Mouse (Mus musculus): ENCODE results near the gene Pcare. TPM values are rescaled to one million over a fixed set of nuclear protein-coding genes. Genes with fewer than 3 reads are reported as not detected.
"Not testable (repeated sequence)": the region's sequence is repeated elsewhere in the genome, so short reads cannot be mapped to it uniquely, and the experiment has no call there.

Gene Pcare
- polyA plus RNA-seq, 1 experiment from 2014 or later = not detected

- H3K27me3 ChIP-seq = no peaks in the 10 kb centered on the region
- 78% methylated on average over 4 of the region's 4 CpGs for WGBS
- H3K4me2 ChIP-seq (replicated peaks) = no peak overlapping the region
- no peaks in the 10 kb centered on the region for H3K4me1 ChIP-seq
- no peaks in the 10 kb centered on the region for H3K36me3 ChIP-seq
- H3K27ac ChIP-seq = no peak overlapping the region
- H3K9me3 ChIP-seq = 0 out of 2 replicates have a peak, but pooled peaks cover 7% of the 10 kb centered on the region
- H3K9ac ChIP-seq = no peak overlapping the region
- no peak overlapping the region for H3K4me3 ChIP-seq
- ATAC-seq (ENCODE audit: insufficient number of reproducible peaks, insufficient read depth, low FRiP score, low TSS enrichment) = no peak
These were observed 22.6 kb upstream of the Pcare start for GRCm38 (mm10) chr17:71775279-71775678.

DNA sequence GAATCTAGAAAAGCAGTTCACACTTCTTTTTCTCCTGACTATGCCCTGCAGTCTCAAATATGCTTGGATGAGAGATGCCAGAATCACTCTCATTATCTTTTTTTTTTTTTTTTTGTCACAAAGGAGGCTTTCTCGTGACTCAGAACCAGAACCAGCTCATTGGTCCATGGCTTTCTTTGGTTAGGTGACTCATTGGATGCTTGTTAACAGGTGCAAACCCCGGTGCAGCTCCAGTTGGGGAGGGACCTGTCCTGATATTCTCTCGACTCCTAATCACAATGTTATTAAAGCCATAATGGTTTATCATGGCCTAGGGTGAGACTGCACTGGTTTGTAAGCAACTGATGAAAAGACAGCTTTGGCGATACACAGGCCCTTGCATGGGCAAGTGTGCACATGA is 21.5 kb upstream of the Pcare start:
- Histone ChIP-seq H3K4me1 (no peaks in the 10 kb centered on the region), H3K4me2 (replicated peaks) (no peak overlapping the region), H3K27ac (no peak overlapping the region), H3K36me3 (no peaks in the 10 kb centered on the region), H3K4me3 (no peak overlapping the region), H3K27me3 (no peaks in the 10 kb centered on the region), H3K9ac (no peak overlapping the region), H3K9me3 (0 out of 2 replicates have a peak, but pooled peaks cover 7% of the 10 kb centered on the region)
- no peak for ATAC-seq (ENCODE audit: insufficient number of reproducible peaks, insufficient read depth, low FRiP score, low TSS enrichment)
- WGBS = 73% methylated on average over 4 of the region's 4 CpGs

GRCm38 (mm10) chr17:71770696-71771095 is 18.0 kb upstream of the Pcare start:
- Histone ChIP-seq H3K27ac (no peak overlapping the region), H3K4me1 (no peaks in the 10 kb centered on the region), H3K4me2 (replicated peaks) (no peak overlapping the region), H3K4me3 (no peak overlapping the region), H3K9me3 (no peaks in the 10 kb centered on the region), H3K36me3 (no peaks in the 10 kb centered on the region), H3K27me3 (no peaks in the 10 kb centered on the region), H3K9ac (no peak overlapping the region)
- ATAC-seq (ENCODE audit: insufficient number of reproducible peaks, insufficient read depth, low FRiP score, low TSS enrichment) = no peak
- WGBS = 86% methylated on average over 3 of the region's 3 CpGs

- H3K9ac ChIP-seq = no peak overlapping the region
- no peak overlapping the region for H3K4me3 ChIP-seq
- no peaks in the 10 kb centered on the region for H3K36me3 ChIP-seq
- no peak for ATAC-seq (ENCODE audit: insufficient number of reproducible peaks, insufficient read depth, low FRiP score, low TSS enrichment)
- no peaks in the 10 kb centered on the region for H3K9me3 ChIP-seq
- H3K4me1 ChIP-seq = no peaks in the 10 kb centered on the region
- H3K27ac ChIP-seq = no peak overlapping the region
- no peak overlapping the region for H3K4me2 ChIP-seq (replicated peaks)
- H3K27me3 ChIP-seq = no peaks in the 10 kb centered on the region
- WGBS = 24% methylated on average over 6 of the region's 6 CpGs
These were observed 16.9 kb upstream of the Pcare start for GRCm38 (mm10) chr17:71769564-71769963.

- not testable (repeated sequence) for H3K9me3 ChIP-seq; H3K36me3 ChIP-seq; H3K4me3 ChIP-seq; H3K4me2 ChIP-seq (replicated peaks); ATAC-seq (ENCODE audit: insufficient number of reproducible peaks, insufficient read depth, low FRiP score, low TSS enrichment); H3K27ac ChIP-seq; H3K27me3 ChIP-seq; H3K4me1 ChIP-seq; H3K9ac ChIP-seq
- WGBS = 58% methylated on average over 1 of the region's 1 CpGs
These were observed 15.5 kb upstream of the Pcare start, which contains the start of gene Clip4 for GRCm38 (mm10) chr17:71768173-71768572. Gene Clip4, plus strand, starts transcription at chr17:71768473.

GRCm38 (mm10) chr17:71760536-71760935 is 7.8 kb upstream of the Pcare start:
- WGBS = 79% methylated on average over 7 of the region's 7 CpGs
- H3K4me2 ChIP-seq (replicated peaks) = no peak overlapping the region
- H3K27ac ChIP-seq = no peak overlapping the region
- H3K9ac ChIP-seq = no peak overlapping the region
- H3K9me3 ChIP-seq = peaks cover 4% of the 10 kb centered on the region; the same call in 1 of the 2 replicates
- no peak overlapping the region for H3K4me3 ChIP-seq
- H3K27me3 ChIP-seq = no peaks in the 10 kb centered on the region
- no peaks in the 10 kb centered on the region for H3K36me3 ChIP-seq
- ATAC-seq (ENCODE audit: insufficient number of reproducible peaks, insufficient read depth, low FRiP score, low TSS enrichment) = no peak
- H3K4me1 ChIP-seq = no peaks in the 10 kb centered on the region

GRCm38 (mm10) chr17:71749616-71750168 is 3.0 kb downstream of the Pcare start:
- 82% methylated on average over 9 of the region's 9 CpGs for WGBS
- Histone ChIP-seq H3K9ac (no peak overlapping the region), H3K27me3 (no peaks in the 10 kb centered on the region), H3K4me2 (replicated peaks) (no peak overlapping the region), H3K36me3 (no peaks in the 10 kb centered on the region), H3K4me1 (no peaks in the 10 kb centered on the region), H3K4me3 (no peak overlapping the region), H3K9me3 (no peaks in the 10 kb centered on the region), H3K27ac (no peak overlapping the region)
- ATAC-seq (ENCODE audit: insufficient number of reproducible peaks, insufficient read depth, low FRiP score, low TSS enrichment) = no peak

- 0 out of 2 replicates have a peak, but pooled peaks cover 7% of the 10 kb centered on the region for H3K4me1 ChIP-seq
- H3K27ac ChIP-seq = no peak overlapping the region
- no peak overlapping the region for H3K4me3 ChIP-seq
- no peaks in the 10 kb centered on the region for H3K27me3 ChIP-seq
- no peaks in the 10 kb centered on the region for H3K9me3 ChIP-seq
- no peak overlapping the region for H3K9ac ChIP-seq
- WGBS = 78% methylated on average over 8 of the region's 8 CpGs
- no peak for ATAC-seq (ENCODE audit: insufficient number of reproducible peaks, insufficient read depth, low FRiP score, low TSS enrichment)
- H3K4me2 ChIP-seq (replicated peaks) = no peak overlapping the region
- no peaks in the 10 kb centered on the region for H3K36me3 ChIP-seq
These were observed 5.1 kb downstream of the Pcare start for GRCm38 (mm10) chr17:71747561-71747960.

- no peak overlapping the region for H3K9ac ChIP-seq
- H3K27me3 ChIP-seq = no peaks in the 10 kb centered on the region
- ATAC-seq (ENCODE audit: insufficient number of reproducible peaks, insufficient read depth, low FRiP score, low TSS enrichment) = no peak
- no peak overlapping the region for H3K27ac ChIP-seq
- no peak overlapping the region for H3K4me3 ChIP-seq
- H3K9me3 ChIP-seq = no peaks in the 10 kb centered on the region
- 82% methylated on average over 9 of the region's 9 CpGs for WGBS
- H3K4me2 ChIP-seq (replicated peaks) = no peak overlapping the region
- H3K36me3 ChIP-seq = no peaks in the 10 kb centered on the region
- H3K4me1 ChIP-seq = 0 out of 2 replicates have a peak, but pooled peaks cover 7% of the 10 kb centered on the region
These were observed 6.6 kb downstream of the Pcare start for GRCm38 (mm10) chr17:71746114-71746513.

- H3K4me2 ChIP-seq (replicated peaks) = no peak overlapping the region
- no peaks in the 10 kb centered on the region for H3K36me3 ChIP-seq
- H3K4me1 ChIP-seq = 0 out of 2 replicates have a peak, but pooled peaks cover 7% of the 10 kb centered on the region
- H3K4me3 ChIP-seq = no peak overlapping the region
- no peaks in the 10 kb centered on the region for H3K27me3 ChIP-seq
- no peak overlapping the region for H3K9ac ChIP-seq
- WGBS = 35% methylated on average over 5 of the region's 5 CpGs
- no peaks in the 10 kb centered on the region for H3K9me3 ChIP-seq
- H3K27ac ChIP-seq = no peak overlapping the region
- no peak for ATAC-seq (ENCODE audit: insufficient number of reproducible peaks, insufficient read depth, low FRiP score, low TSS enrichment)
These were observed 9.8 kb downstream of the Pcare start for GRCm38 (mm10) chr17:71742935-71743334.

- no peak overlapping the region for H3K9ac ChIP-seq
- no peaks in the 10 kb centered on the region for H3K36me3 ChIP-seq
- H3K27ac ChIP-seq = no peak overlapping the region
- H3K9me3 ChIP-seq = no peaks in the 10 kb centered on the region
- H3K4me1 ChIP-seq = 0 out of 2 replicates have a peak, but pooled peaks cover 7% of the 10 kb centered on the region
- H3K4me3 ChIP-seq = no peak overlapping the region
- WGBS = 82% methylated on average over 3 of the region's 3 CpGs
- no peak overlapping the region for H3K4me2 ChIP-seq (replicated peaks)
- H3K27me3 ChIP-seq = no peaks in the 10 kb centered on the region
- ATAC-seq (ENCODE audit: insufficient number of reproducible peaks, insufficient read depth, low FRiP score, low TSS enrichment) = no peak
These were observed 10.5 kb downstream of the Pcare start for GRCm38 (mm10) chr17:71742156-71742555.

DNA sequence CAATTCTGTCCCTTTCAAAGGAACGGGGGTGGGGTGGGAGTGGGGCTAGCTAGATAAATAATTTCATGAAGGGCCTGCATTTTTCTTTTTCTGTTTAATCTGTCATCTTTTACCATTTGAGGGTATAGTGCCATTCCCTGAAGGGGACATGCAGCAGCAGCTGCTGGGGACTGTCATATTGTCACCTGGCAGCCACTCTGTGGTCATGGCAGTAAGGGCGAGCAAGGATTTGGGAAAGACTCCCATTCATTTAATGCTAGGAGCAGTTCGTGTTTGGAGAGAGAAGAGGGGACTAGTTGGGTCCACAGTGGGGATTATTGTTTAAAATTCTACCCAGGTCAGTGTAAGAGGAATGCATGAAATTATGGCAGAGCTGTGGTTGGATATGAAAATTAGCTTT is 16.3 kb downstream of the Pcare start:
- Histone ChIP-seq H3K27ac (no peak overlapping the region), H3K9me3 (0 out of 2 replicates have a peak, but pooled peaks cover 4% of the 10 kb centered on the region), H3K27me3 (no peaks in the 10 kb centered on the region), H3K4me3 (no peak overlapping the region), H3K9ac (no peak overlapping the region), H3K36me3 (no peaks in the 10 kb centered on the region), H3K4me2 (replicated peaks) (no peak overlapping the region), H3K4me1 (no peaks in the 10 kb centered on the region)
- ATAC-seq (ENCODE audit: insufficient number of reproducible peaks, insufficient read depth, low FRiP score, low TSS enrichment) = no peak
- WGBS = 72% methylated on average over 3 of the region's 3 CpGs
